Mouse (Mus musculus) testis, postnatal 14 days (tissue): ENCODE data around the gene 1110008P14Rik.

Experiments
- DNase-seq: peaks from one replicate; pipeline ENCODE4 v3.0.0; 2021; ENCODE audit warnings: low spot score

The 1110008P14Rik gene

DNA sequence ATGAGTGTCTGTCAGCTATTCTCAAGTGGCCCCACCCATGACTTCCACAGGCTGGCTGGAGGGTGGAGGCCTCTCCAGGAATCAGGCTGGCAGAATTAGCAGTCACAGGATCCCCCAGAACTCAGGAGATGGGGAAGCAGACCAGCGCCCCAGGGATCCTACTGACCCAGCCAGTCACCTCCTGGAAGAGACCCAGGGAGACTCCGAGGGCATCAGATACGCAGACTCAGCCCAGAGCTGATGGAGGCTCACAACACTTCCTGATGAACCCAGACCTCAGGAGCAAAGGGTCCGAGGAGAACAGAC lies 40.2 kb downstream of the 1110008P14Rik start:
- DNase-seq: no peak

DNA sequence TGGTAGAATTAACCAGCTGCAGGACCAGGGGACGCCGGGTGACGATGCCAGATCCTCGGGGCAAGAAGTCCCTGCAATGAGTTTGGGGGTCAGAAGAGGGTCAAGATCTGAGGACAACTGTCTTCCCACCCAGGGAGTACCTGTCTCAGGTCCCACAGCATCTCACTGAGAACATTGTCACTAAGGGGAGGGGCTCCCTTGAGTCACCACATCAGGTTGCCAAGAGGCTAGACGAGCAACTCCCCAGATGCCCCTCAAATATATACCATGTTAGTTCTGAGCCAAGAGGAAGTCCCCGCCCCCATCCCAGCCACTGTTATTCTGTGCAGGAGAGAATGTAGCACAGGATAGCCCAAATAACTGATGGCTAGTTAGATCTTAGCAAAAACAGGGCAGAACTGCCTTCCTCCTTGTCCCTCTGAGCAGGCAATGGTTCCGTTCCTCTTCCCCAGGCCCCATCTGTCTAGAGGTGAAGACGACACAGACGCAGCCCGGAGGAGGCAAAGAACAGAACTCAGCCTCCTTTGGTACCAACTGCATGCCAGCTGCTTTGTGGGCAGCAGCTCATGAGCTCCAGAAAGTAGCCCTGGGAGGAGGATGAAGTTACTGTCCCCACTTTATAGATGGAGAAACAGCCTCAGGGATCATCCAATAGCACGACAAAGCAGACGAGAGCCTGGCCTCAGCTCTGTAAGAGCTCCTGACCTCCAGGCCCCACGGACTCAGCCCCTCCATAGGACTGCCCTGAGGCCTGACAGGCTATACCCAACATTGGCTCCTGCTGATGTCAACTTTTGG lies 40.7 kb downstream of the 1110008P14Rik start:
- no peak for DNase-seq

DNA sequence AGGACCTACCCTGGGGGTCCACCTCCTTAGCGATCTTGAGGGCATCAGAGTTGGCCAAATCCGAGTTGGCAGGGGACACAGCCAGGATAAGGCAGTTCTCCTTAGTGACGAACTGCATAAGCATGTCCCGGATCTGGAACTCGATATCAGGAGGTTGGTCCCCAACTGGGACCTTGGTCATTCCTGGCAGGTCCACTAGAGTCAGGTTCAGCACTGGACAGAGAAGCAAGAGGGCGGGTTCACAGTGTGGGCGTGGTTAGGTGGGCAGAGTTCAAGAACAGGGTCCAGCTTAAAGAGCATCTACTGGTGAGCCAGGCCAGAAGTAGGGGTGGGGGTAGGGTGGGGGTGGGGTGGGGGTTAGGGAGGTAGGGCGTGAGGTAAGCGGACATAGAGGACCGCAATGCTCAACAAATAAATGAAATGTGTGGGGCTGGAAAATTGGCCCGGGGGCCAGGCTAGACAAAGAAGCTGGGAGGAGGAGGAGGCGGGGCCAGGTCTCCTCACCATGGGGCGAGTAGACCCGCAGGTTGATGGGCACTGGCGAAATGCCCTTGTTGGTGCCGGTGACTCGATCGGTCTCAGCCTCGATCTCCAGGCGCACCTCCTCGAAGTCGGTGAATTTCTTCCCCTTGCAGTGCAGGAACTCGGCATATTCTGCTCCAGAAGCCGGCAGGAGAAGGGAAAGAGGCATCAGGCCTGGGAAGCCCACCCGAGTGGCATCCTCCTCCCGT lies 41.7 kb downstream of the 1110008P14Rik start:
- no peak for DNase-seq

DNA sequence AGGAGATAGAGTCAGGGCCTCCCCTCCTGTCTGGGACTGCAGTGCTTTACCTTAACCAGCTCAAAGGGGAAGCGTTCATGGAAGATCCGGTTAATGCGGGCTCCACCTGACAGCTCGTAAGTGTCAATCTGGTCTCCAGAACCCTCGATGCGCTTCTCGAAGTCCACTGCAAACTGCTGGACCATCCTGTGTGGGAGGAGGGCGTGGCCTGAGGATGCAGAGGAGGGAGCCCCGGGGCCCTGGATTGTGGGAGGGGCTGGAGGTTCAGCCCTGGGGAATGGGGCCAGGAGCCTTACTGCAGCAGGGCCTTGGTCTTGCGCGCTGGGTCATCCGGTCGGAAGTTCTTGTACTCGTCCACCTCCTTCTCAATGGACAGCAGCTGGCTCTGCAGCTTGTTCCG lies 45.9 kb downstream of the 1110008P14Rik start:
- no peak for DNase-seq

DNA sequence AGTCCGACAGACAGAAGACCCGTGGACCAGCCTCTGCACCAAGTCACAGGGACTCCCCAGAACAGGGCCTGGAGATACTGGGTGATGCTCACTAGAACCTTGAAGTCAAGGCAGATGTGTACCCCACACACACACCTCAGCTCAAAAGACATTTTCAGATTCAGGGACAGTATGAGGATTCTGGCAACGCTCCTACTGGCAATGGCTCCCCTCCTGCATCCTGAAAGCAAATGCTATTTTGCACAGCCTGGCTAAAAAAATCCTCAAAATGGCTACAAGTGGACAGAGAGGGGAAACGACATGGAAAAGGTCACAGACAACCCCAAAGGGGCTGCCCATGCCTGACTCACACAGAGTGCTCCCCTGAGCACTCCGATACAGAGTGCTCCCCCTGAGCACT lies 49.6 kb downstream of the 1110008P14Rik start:
- DNase-seq: no peak

DNA sequence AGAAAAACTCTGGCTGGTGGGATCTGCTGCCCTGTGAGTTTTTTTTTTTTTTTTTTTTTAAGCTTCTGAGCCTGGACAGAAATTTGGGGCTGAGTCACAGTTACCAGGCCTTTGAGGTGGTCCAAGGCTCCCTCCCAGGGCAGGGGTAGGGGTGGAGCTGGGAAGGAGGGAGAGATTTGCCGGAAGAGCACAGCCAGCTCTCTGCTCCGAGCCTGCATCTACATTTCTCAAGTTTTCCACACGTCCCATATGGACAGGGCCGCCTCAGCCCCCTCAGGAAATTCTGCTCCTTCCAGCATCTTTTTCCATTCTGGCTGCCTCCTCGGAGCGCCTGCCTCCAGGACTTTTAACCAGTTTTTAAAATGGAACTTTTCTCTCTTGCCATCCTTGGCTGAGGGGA lies 52.2 kb downstream of the 1110008P14Rik start:
- DNase-seq: no peak

DNA sequence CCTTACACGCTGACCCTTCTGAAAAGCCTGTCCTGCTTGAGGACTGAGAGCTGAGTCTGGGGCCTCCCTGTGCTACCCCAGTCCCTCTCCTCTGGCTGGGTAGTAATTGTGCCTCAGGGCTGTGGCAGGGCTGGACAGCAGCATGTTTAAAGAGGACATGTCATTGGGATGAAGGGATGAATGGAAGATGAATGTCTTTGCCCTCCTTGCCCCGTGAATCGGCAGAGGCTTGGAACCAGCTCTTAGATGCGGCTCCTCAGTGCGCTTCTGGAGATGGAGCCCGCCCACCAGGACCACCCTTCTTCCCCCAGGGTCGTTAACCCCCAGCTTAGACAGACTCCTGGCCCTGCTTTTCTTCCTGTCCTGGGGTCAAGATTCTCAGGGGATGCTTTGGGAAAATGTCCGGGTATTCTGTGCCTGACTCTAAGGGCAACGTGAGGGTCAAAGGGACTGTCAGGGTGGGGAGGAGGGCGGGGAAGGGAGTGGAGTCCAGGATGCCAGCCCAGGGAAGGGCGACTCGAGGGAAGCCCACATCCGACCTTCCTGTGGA lies 52.8 kb downstream of the 1110008P14Rik start:
- DNase-seq: no peak

DNA sequence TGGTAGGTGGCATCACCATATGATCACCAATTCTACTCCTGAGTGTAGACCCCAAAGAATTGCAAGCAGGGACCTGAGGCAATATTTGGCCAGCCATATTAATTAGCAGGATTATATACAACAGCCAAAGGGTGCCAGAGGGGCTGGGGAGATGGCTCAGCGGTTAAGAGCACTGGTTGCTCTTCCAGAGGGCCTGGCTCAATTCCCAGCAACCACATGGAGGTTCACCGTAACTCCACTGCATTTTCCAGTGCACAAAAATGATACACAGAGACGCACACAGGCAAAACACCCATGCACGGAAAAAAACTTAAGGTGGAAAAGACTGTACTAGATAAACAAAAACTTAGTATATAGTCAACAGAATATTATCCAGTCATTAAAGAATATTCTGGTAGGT lies 54.5 kb downstream of the 1110008P14Rik start:
- DNase-seq: no peak
